8 mouse cellular contexts compared by ENCODE assay signal in the genomic region with DNA sequence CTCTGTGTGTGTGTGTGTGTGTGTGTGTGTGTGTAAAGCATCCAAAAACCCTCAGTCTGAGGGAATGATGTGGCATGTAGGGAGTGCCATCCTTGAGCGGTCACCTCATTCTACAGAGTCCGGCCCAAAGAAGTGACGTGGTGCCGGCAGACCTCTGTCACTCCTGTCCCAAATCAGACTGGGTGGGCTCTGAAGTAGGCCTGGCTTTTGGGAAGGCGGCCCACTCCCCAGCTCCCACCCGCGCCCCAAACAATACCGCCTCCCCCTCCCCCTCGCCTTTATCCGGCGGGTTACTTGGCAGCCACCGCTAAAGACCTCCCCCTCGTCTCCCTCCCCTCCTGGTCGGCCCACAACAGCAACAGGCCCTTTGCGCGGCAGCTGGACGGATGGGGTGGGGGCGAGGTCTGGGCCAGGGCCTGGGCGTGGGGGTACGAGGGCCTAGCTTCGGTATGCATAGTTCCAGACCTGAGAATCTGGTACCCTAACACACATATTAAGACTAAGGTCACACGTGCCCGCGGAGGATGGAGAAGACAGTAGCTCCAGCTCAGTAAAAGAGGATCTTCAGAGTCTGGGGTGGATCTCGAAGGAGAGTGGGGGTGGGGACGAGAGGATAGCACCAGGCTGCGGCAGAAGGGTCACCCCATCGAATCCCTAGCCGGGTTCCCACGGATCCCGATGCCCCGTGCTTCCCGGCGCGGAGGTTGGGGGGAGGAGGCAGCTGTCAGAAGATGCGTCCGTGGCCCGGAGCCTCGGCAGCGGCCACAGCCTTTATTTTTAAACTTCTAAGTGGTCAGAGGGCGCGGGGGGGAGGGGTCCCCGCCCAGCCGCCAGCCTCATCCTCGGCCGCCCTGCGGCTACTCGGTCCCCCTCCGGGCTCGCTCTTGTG. TPM values are rescaled to one million over a fixed set of nuclear protein-coding genes. Genes with fewer than 3 reads are reported as not detected.
A peak's percentile ranks its signal among the peaks of the same experiment; 100 is the strongest.
DNase-seq lines count a peak whose midpoint lies in the region; ATAC-seq and TF ChIP-seq lines count a peak whose summit lies in the region.

No protein-coding gene starts in this region.

- no peak for DNase-seq in kidney, adult 11 months
- peak; percentile 47 for DNase-seq in adrenal gland, postnatal 14 days
- DNase-seq in lung, postnatal 0 days (ENCODE audit: low spot score) = peak; percentile 67
- peak; percentile 35 for DNase-seq in splenic B cell, adult 2 months (ENCODE audit: low read depth, low spot score)
- no peak for DNase-seq in urinary bladder, postnatal 25 days (ENCODE audit: low spot score)

- H3K9ac ChIP-seq in kidney, embryonic 15.5 days = peak overlapping the region; percentile 100
- peak overlapping the region; percentile 99 for H3K9ac ChIP-seq in forebrain, embryonic 13.5 days
- H3K9ac ChIP-seq in intestine, embryonic 15.5 days = peak overlapping the region; percentile 95
- H3K9ac ChIP-seq in lung, postnatal 0 days (replicated peaks; ENCODE audit: low read depth) = peak overlapping the region; percentile 97

- H3K4me2 ChIP-seq in kidney, embryonic 15.5 days = peak overlapping the region; percentile 90
- peak overlapping the region; percentile 99 for H3K4me2 ChIP-seq in forebrain, embryonic 13.5 days
- peak overlapping the region; percentile 81 for H3K4me2 ChIP-seq in intestine, embryonic 15.5 days (replicated peaks)
- H3K4me2 ChIP-seq in lung, postnatal 0 days (replicated peaks; ENCODE audit: low read depth, low read length) = peak overlapping the region; percentile 85

- TF ChIP-seq CTCF in lung, postnatal 0 days (IDR thresholded peaks at IDR 0.05) = no peak

- peak; percentile 13; the same call in 1 of the 2 replicates for ATAC-seq in kidney, embryonic 15.5 days (replicated peaks; ENCODE audit: low FRiP score)
- ATAC-seq in forebrain, embryonic 13.5 days = peak; percentile 44
- ATAC-seq in intestine, embryonic 15.5 days = 0 out of 2 replicates have a peak, but pooled peaks have one; percentile 0
- peak; percentile 2; the same call in 1 of the 2 replicates for ATAC-seq in lung, postnatal 0 days

- H3K36me3 ChIP-seq in kidney, embryonic 15.5 days = peaks cover 7% of the 10 kb centered on the region; the same call in 1 of the 2 replicates
- H3K36me3 ChIP-seq in forebrain, embryonic 13.5 days (ENCODE audit: poor library complexity, severe bottlenecking) = peaks cover 6% of the 10 kb centered on the region; the same call in 1 of the 2 replicates
- no peaks in the 10 kb centered on the region for H3K36me3 ChIP-seq in intestine, embryonic 15.5 days
- no peaks in the 10 kb centered on the region for H3K36me3 ChIP-seq in lung, postnatal 0 days (ENCODE audit: insufficient read depth, low read length)
- H3K36me3 ChIP-seq in splenic B cell, adult 2 months (ENCODE audit: control insufficient read depth, insufficient read depth, low read length, poor library complexity, severe bottlenecking) = no peaks in the 10 kb centered on the region

- no peaks in the 10 kb centered on the region for H3K9me3 ChIP-seq in kidney, embryonic 15.5 days (replicated peaks)
- H3K9me3 ChIP-seq in forebrain, embryonic 13.5 days (replicated peaks) = no peaks in the 10 kb centered on the region
- no peaks in the 10 kb centered on the region for H3K9me3 ChIP-seq in intestine, embryonic 15.5 days
- no peaks in the 10 kb centered on the region for H3K9me3 ChIP-seq in lung, postnatal 0 days (ENCODE audit: low read length)

- no peaks in the 10 kb centered on the region for H3K27me3 ChIP-seq in kidney, embryonic 15.5 days
- no peaks in the 10 kb centered on the region; the same call in 1 of the 2 replicates for H3K27me3 ChIP-seq in forebrain, embryonic 13.5 days
- H3K27me3 ChIP-seq in intestine, embryonic 15.5 days (replicated peaks) = no peaks in the 10 kb centered on the region
- no peaks in the 10 kb centered on the region for H3K27me3 ChIP-seq in lung, postnatal 0 days (replicated peaks; ENCODE audit: insufficient read depth, low read length)
- no peaks in the 10 kb centered on the region for H3K27me3 ChIP-seq in splenic B cell, adult 2 months (ENCODE audit: control insufficient read depth, insufficient read depth, low read length, poor library complexity, severe bottlenecking)

- H3K27ac ChIP-seq in kidney, embryonic 15.5 days = peak overlapping the region; percentile 94
- peak overlapping the region; percentile 94 for H3K27ac ChIP-seq in forebrain, embryonic 13.5 days
- peak overlapping the region; percentile 92 for H3K27ac ChIP-seq in intestine, embryonic 15.5 days
- peak overlapping the region; percentile 95 for H3K27ac ChIP-seq in lung, postnatal 0 days (ENCODE audit: low read length)

- TF ChIP-seq EP300 in lung, postnatal 0 days (IDR thresholded peaks at IDR 0.05) = no peak

- H3K4me1 ChIP-seq in kidney, embryonic 15.5 days = peaks cover 84% of the 10 kb centered on the region
- peaks cover 72% of the 10 kb centered on the region for H3K4me1 ChIP-seq in forebrain, embryonic 13.5 days
- peaks cover 62% of the 10 kb centered on the region for H3K4me1 ChIP-seq in intestine, embryonic 15.5 days (replicated peaks)
- peaks cover 24% of the 10 kb centered on the region for H3K4me1 ChIP-seq in lung, postnatal 0 days (ENCODE audit: insufficient read depth, low read depth, low read length)

- peak overlapping the region; percentile 99 for H3K4me3 ChIP-seq in kidney, embryonic 15.5 days (replicated peaks)
- H3K4me3 ChIP-seq in forebrain, embryonic 13.5 days = peak overlapping the region; percentile 98
- peak overlapping the region; percentile 97 for H3K4me3 ChIP-seq in intestine, embryonic 15.5 days (replicated peaks)
- peak overlapping the region; percentile 99 for H3K4me3 ChIP-seq in lung, postnatal 0 days (ENCODE audit: low read depth, low read length)

- WGBS in kidney, embryonic 15.5 days = under 1% methylated on average over 50 of the region's 50 CpGs
- under 1% methylated on average over 49 of the region's 50 CpGs for WGBS in forebrain, embryonic 13.5 days
- WGBS in intestine, embryonic 15.5 days = under 1% methylated on average over 46 of the region's 50 CpGs
- 2% methylated on average over 38 of the region's 50 CpGs for WGBS in lung, postnatal 0 days

RNA-seq across cellular contexts. Expression of a gene that starts 0.8 kb away (rescaled TPM):
- 39.6 and 40.7 TPM in 2 replicates for polyA plus RNA-seq in kidney, embryonic 15.5 days (2015; fragmentation: Nextera tagmentation; extraction: Ambion mirVana)
- total RNA-seq in adrenal gland, postnatal 14 days (2021) = 53.4 and 67.3 TPM in 2 replicates
- 53.5 and 58.2 TPM in 2 replicates for polyA plus RNA-seq in forebrain, embryonic 13.5 days (2015; fragmentation: Nextera tagmentation; extraction: Ambion mirVana)
- 26.7 and 27.6 TPM in 2 replicates for polyA plus RNA-seq in intestine, embryonic 15.5 days (2015; fragmentation: Nextera tagmentation; extraction: Ambion mirVana)
- 27.2 and 33.3 TPM in 2 replicates for polyA plus RNA-seq in lung, postnatal 0 days (2015; fragmentation: Nextera tagmentation; extraction: Ambion mirVana)

RNA-seq across cellular contexts. Expression of a gene that starts 6.8 kb away (rescaled TPM):
- polyA plus RNA-seq in kidney, embryonic 15.5 days (2015; fragmentation: Nextera tagmentation; extraction: Ambion mirVana) = 106 and 111 TPM in 2 replicates
- total RNA-seq in adrenal gland, postnatal 14 days (2021) = 70.8 and 75.6 TPM in 2 replicates
- polyA plus RNA-seq in forebrain, embryonic 13.5 days (2015; fragmentation: Nextera tagmentation; extraction: Ambion mirVana) = 141 and 143 TPM in 2 replicates
- 94.2 and 99.7 TPM in 2 replicates for polyA plus RNA-seq in intestine, embryonic 15.5 days (2015; fragmentation: Nextera tagmentation; extraction: Ambion mirVana)
- 95.9 and 97.9 TPM in 2 replicates for polyA plus RNA-seq in lung, postnatal 0 days (2015; fragmentation: Nextera tagmentation; extraction: Ambion mirVana)

RNA-seq across cellular contexts. Expression of a gene that starts 31.2 kb away (rescaled TPM):
- polyA plus RNA-seq in kidney, embryonic 15.5 days (2015; fragmentation: Nextera tagmentation; extraction: Ambion mirVana) = 10.6 and 15.2 TPM in 2 replicates
- total RNA-seq in adrenal gland, postnatal 14 days (2021) = 2.9 and 3.1 TPM in 2 replicates
- polyA plus RNA-seq in forebrain, embryonic 13.5 days (2015; fragmentation: Nextera tagmentation; extraction: Ambion mirVana) = 0.96 and 1.4 TPM in 2 replicates
- polyA plus RNA-seq in intestine, embryonic 15.5 days (2015; fragmentation: Nextera tagmentation; extraction: Ambion mirVana) = 7.1 and 8.2 TPM in 2 replicates
- 1.4 and 1.9 TPM in 2 replicates for polyA plus RNA-seq in lung, postnatal 0 days (2015; fragmentation: Nextera tagmentation; extraction: Ambion mirVana)

RNA-seq across cellular contexts. Expression of a gene that starts 52.8 kb away (rescaled TPM):
- 219 and 230 TPM in 2 replicates for polyA plus RNA-seq in kidney, embryonic 15.5 days (2015; fragmentation: Nextera tagmentation; extraction: Ambion mirVana)
- total RNA-seq in adrenal gland, postnatal 14 days (2021) = 190 and 212 TPM in 2 replicates
- polyA plus RNA-seq in forebrain, embryonic 13.5 days (2015; fragmentation: Nextera tagmentation; extraction: Ambion mirVana) = 194 and 202 TPM in 2 replicates
- 172 and 202 TPM in 2 replicates for polyA plus RNA-seq in intestine, embryonic 15.5 days (2015; fragmentation: Nextera tagmentation; extraction: Ambion mirVana)
- polyA plus RNA-seq in lung, postnatal 0 days (2015; fragmentation: Nextera tagmentation; extraction: Ambion mirVana) = 98.6 and 112 TPM in 2 replicates

Comparison
In these comparisons a context has a peak if more than half of its experiments do, and no peak if none do; other contexts are left out.
1. DNase-seq: peak in adrenal gland, postnatal 14 days (single experiment), lung, postnatal 0 days (single experiment) and splenic B cell, adult 2 months (single experiment); none in kidney, adult 11 months (single experiment) and urinary bladder, postnatal 25 days (single experiment).
2. Peak in every context shown above with its lines, with median percentiles within 50 percentile points of each other: ATAC-seq, H3K27ac ChIP-seq, H3K4me2 ChIP-seq, H3K4me3 ChIP-seq and H3K9ac ChIP-seq.